Mouse (Mus musculus): ENCODE results near the gene Dok7. TPM values are rescaled to one million over a fixed set of nuclear protein-coding genes. Genes with fewer than 3 reads are reported as not detected.
A peak's percentile ranks its signal among the peaks of the same experiment; 100 is the strongest.

Dok7 gene
- total and polyA plus RNA-seq, 2 experiments, result not detected

DNA sequence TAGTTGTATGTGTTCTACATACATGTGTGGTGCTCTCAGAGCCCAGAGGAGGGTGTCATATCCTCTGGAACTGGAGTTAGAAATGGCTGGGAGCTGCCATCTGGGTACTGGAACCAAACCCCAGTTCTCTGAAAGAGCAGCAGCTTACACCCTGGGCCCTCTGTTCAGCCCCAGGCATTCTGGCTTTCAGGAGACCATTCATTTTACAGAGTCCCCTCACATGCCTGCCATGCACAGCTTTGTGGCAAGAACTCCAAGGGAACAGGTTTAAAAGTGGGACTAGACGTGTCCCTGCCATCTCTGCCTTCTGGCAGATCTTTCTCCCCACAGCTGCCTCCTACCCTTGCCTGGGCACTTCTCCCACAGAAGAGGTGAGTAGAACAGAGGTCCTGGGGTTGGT, 22.9 kb upstream of the Dok7 start:
- peaks cover 17% of the 10 kb centered on the region for H3K4me1 ChIP-seq (ENCODE audit: control insufficient read depth, insufficient read depth, low read length)
- no peak overlapping the region for H3K9ac ChIP-seq (ENCODE audit: low read depth, low read length)
- no peak for TF ChIP-seq CTCF (IDR thresholded peaks at IDR 0.05; ENCODE audit: low read depth, low read length)
- no peak for TF ChIP-seq POLR2A (IDR thresholded peaks at IDR 0.05; ENCODE audit: extremely low read depth, insufficient read depth, low read length)
- no peaks in the 10 kb centered on the region for H3K79me2 ChIP-seq (ENCODE audit: control insufficient read depth, insufficient read depth, low read length)
- DNase-seq (ENCODE audit: extremely low read depth, low read depth, low spot score), result no peak
- H3K27ac ChIP-seq (replicated peaks; ENCODE audit: insufficient read depth, low read depth, low read length), result no peak overlapping the region
- WGBS, result 81% methylated on average over 1 of the region's 1 CpGs
- H3K27me3 ChIP-seq (ENCODE audit: control insufficient read depth, insufficient read depth, low read length), result no peaks in the 10 kb centered on the region
- no peaks in the 10 kb centered on the region for H3K36me3 ChIP-seq (ENCODE audit: control insufficient read depth, insufficient read depth, low read length)
- no peak overlapping the region for H3K4me3 ChIP-seq (ENCODE audit: insufficient read depth, low read depth, low read length)

DNA sequence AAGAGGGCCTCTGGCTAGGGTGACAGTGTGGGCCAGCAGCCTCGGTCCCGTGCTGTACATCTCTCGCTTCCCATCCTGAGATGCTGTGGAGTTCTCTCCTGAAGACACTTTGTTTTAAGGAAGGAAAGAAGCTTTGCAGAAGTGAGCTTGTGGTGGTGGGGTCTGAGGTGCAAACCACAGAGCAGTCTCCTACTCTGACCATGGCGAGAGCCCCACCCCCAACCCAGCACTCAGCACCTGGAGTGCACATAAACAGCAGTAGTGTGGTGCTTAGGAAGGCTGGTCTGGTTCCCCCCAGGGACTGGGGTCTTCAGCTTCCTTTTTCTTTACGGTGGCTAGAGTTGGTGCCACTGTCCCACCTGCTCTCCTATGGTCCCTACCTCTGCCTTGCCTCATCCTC, 21.4 kb upstream of the Dok7 start:
- Histone ChIP-seq H3K27me3 (ENCODE audit: control insufficient read depth, insufficient read depth, low read length) (no peaks in the 10 kb centered on the region), H3K9ac (ENCODE audit: low read depth, low read length) (no peak overlapping the region), H3K4me3 (ENCODE audit: insufficient read depth, low read depth, low read length) (no peak overlapping the region), H3K4me1 (ENCODE audit: control insufficient read depth, insufficient read depth, low read length) (peaks cover 7% of the 10 kb centered on the region), H3K27ac (replicated peaks; ENCODE audit: insufficient read depth, low read depth, low read length) (no peak overlapping the region), H3K79me2 (ENCODE audit: control insufficient read depth, insufficient read depth, low read length) (no peaks in the 10 kb centered on the region), H3K36me3 (ENCODE audit: control insufficient read depth, insufficient read depth, low read length) (no peaks in the 10 kb centered on the region)
- TF ChIP-seq POLR2A (IDR thresholded peaks at IDR 0.05; ENCODE audit: extremely low read depth, insufficient read depth, low read length), result no peak
- no peak for TF ChIP-seq CTCF (IDR thresholded peaks at IDR 0.05; ENCODE audit: low read depth, low read length)
- WGBS, result 81% methylated on average over 5 of the region's 5 CpGs
- no peak for DNase-seq (ENCODE audit: extremely low read depth, low read depth, low spot score)

DNA sequence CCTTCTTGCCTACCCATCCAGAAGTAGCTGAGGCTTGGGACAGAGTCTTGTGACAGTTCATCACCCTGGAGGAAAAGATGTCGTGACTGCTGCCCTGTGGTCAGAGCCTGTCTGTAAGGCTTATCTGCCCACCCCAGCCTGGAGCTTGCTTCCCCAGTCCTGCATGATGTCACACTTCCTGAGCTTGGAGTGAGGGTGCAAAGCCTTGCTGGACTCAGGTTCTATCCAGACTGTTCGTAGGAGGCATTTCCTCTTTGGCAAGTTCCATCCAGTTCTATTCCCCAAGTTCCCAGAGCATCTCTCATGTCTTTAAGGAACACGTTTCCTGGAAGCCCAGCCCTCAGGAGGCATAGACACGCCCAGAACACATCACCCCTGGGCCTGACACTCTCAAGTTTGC, 20.8 kb upstream of the Dok7 start:
- Histone ChIP-seq H3K36me3 (ENCODE audit: control insufficient read depth, insufficient read depth, low read length) (no peaks in the 10 kb centered on the region), H3K79me2 (ENCODE audit: control insufficient read depth, insufficient read depth, low read length) (no peaks in the 10 kb centered on the region), H3K9ac (ENCODE audit: low read depth, low read length) (no peak overlapping the region), H3K27me3 (ENCODE audit: control insufficient read depth, insufficient read depth, low read length) (no peaks in the 10 kb centered on the region), H3K27ac (replicated peaks; ENCODE audit: insufficient read depth, low read depth, low read length) (no peak overlapping the region), H3K4me1 (ENCODE audit: control insufficient read depth, insufficient read depth, low read length) (peaks cover 6% of the 10 kb centered on the region), H3K4me3 (ENCODE audit: insufficient read depth, low read depth, low read length) (no peak overlapping the region)
- TF ChIP-seq POLR2A (IDR thresholded peaks at IDR 0.05; ENCODE audit: extremely low read depth, insufficient read depth, low read length) (no peak), CTCF (IDR thresholded peaks at IDR 0.05; ENCODE audit: low read depth, low read length) (no peak)
- no peak for DNase-seq (ENCODE audit: extremely low read depth, low read depth, low spot score)
- 77% methylated on average over 4 of the region's 4 CpGs for WGBS

DNA sequence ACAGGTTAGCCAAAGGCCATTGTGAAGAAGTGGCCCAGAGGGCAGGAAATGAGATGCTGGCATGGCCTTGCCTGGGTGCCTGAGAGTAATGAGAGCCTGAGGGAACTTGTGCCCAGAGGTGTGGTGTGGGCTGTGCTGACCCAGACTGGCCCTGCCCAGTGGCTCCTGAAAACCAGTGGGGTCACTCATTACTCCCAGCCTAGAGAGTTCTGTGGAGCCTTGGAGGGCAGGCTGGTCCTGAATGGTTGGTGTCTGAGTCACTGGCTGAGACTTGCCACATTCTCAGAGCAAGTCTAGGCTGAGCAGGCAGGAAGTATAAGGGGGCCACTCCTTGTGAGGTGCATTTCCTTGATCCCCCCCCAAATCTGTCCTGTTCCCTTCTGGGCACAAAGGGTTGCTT, 19.1 kb upstream of the Dok7 start:
- peak; percentile 50 for DNase-seq (ENCODE audit: extremely low read depth, low read depth, low spot score)
- TF ChIP-seq CTCF (IDR thresholded peaks at IDR 0.05; ENCODE audit: low read depth, low read length), result no peak
- TF ChIP-seq POLR2A (IDR thresholded peaks at IDR 0.05; ENCODE audit: extremely low read depth, insufficient read depth, low read length), result no peak
- Histone ChIP-seq H3K4me1 (ENCODE audit: control insufficient read depth, insufficient read depth, low read length) (peaks cover 6% of the 10 kb centered on the region), H3K27me3 (ENCODE audit: control insufficient read depth, insufficient read depth, low read length) (no peaks in the 10 kb centered on the region), H3K36me3 (ENCODE audit: control insufficient read depth, insufficient read depth, low read length) (no peaks in the 10 kb centered on the region), H3K27ac (replicated peaks; ENCODE audit: insufficient read depth, low read depth, low read length) (no peak overlapping the region), H3K4me3 (ENCODE audit: insufficient read depth, low read depth, low read length) (no peak overlapping the region), H3K9ac (ENCODE audit: low read depth, low read length) (no peak overlapping the region), H3K79me2 (ENCODE audit: control insufficient read depth, insufficient read depth, low read length) (peaks cover 6% of the 10 kb centered on the region; the same call in 1 of the 2 replicates)

DNA sequence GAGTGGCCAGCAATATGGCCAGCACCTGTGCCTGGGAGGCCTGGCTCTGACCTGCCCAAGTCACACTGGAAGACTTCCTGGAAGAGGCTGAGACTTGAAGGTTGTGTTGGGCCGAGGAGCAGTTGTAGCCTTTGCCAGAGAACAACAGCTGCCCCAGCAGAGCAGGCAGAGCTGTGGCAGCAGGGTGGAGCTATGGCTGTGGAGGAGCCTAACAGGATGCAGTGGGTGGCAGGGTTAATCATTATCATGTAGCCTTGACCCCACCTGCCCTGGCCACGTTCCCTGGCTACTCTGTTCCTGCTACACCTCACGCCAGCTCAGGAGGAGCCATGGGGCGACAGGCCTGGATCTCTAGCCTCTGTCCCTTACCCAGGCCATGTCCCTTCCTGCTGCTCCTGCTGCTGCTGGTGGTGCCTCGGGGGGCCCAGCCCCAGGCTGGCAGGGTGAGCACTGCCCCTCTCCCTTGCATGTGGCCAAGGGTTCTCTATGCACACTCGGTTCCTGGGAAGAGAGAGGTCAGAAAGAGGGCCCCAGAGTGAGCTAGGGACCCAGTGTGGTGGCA, 15.2 kb upstream of the Dok7 start, which contains the start of gene Hgfac:
Gene Hgfac, plus strand, starts transcription at position 242 of the 562 bp plus-strand sequence.
- Histone ChIP-seq H3K36me3 (ENCODE audit: control insufficient read depth, insufficient read depth, low read length) (peaks cover 4% of the 10 kb centered on the region; the same call in 1 of the 2 replicates), H3K9ac (ENCODE audit: low read depth, low read length) (peak within 1 kb of the TSS; percentile 88), H3K27ac (replicated peaks; ENCODE audit: insufficient read depth, low read depth, low read length) (peak within 1 kb of the TSS; percentile 97), H3K4me3 (ENCODE audit: insufficient read depth, low read depth, low read length) (peak within 1 kb of the TSS; percentile 74), H3K4me1 (ENCODE audit: control insufficient read depth, insufficient read depth, low read length) (peaks cover 22% of the 10 kb centered on the region), H3K27me3 (ENCODE audit: control insufficient read depth, insufficient read depth, low read length) (no peaks in the 10 kb centered on the region), H3K79me2 (ENCODE audit: control insufficient read depth, insufficient read depth, low read length) (peaks cover 7% of the 10 kb centered on the region; the same call in 1 of the 2 replicates)
- DNase-seq (ENCODE audit: extremely low read depth, low read depth, low spot score), result peak; percentile 96
- TF ChIP-seq CTCF (IDR thresholded peaks at IDR 0.05; ENCODE audit: low read depth, low read length) (no peak; the same call in 1 of the 2 replicates), POLR2A (IDR thresholded peaks at IDR 0.05; ENCODE audit: extremely low read depth, insufficient read depth, low read length) (peak; percentile 79)
- 5% methylated on average over 6 of the region's 6 CpGs for WGBS

- Histone ChIP-seq H3K36me3 (ENCODE audit: control insufficient read depth, insufficient read depth, low read length) (peaks cover 4% of the 10 kb centered on the region; the same call in 1 of the 2 replicates), H3K27me3 (ENCODE audit: control insufficient read depth, insufficient read depth, low read length) (no peaks in the 10 kb centered on the region), H3K79me2 (ENCODE audit: control insufficient read depth, insufficient read depth, low read length) (peaks cover 7% of the 10 kb centered on the region; the same call in 1 of the 2 replicates), H3K4me1 (ENCODE audit: control insufficient read depth, insufficient read depth, low read length) (peaks cover 32% of the 10 kb centered on the region), H3K4me3 (ENCODE audit: insufficient read depth, low read depth, low read length) (peak overlapping the region; percentile 74), H3K27ac (replicated peaks; ENCODE audit: insufficient read depth, low read depth, low read length) (peak overlapping the region; percentile 97), H3K9ac (ENCODE audit: low read depth, low read length) (peak overlapping the region; percentile 88)
- 13% methylated on average over 10 of the region's 10 CpGs for WGBS
- no peak for DNase-seq (ENCODE audit: extremely low read depth, low read depth, low spot score)
- TF ChIP-seq CTCF (IDR thresholded peaks at IDR 0.05; ENCODE audit: low read depth, low read length) (no peak), POLR2A (IDR thresholded peaks at IDR 0.05; ENCODE audit: extremely low read depth, insufficient read depth, low read length) (no peak)
These were observed 14.0 kb upstream of the Dok7 start for GRCm38 (mm10) chr5:35042431-35043109.
